Mouse (Mus musculus): ENCODE measurements around the gene Ahdc1. TPM values are rescaled to one million over a fixed set of nuclear protein-coding genes. Genes with fewer than 3 reads are reported as not detected.
A peak's percentile ranks its signal among the peaks of the same experiment; 100 is the strongest.

Ahdc1 gene
- polyA plus RNA-seq, 1 experiment from 2014 or later: 13.9 TPM

GRCm38 (mm10) chr4:133021181-133021671 is 10.2 kb downstream of the Ahdc1 start:
- peaks cover 100% of the 10 kb centered on the region for H3K4me1 ChIP-seq
- WGBS: 6% methylated on average over 9 of the region's 9 CpGs
- no peaks in the 10 kb centered on the region for H3K27me3 ChIP-seq
- H3K4me3 ChIP-seq (replicated peaks): peak overlapping the region; percentile 16; the same call in 1 of the 2 replicates
- peak overlapping the region; percentile 81 for H3K27ac ChIP-seq (replicated peaks)
- 0 out of 2 replicates have a peak, but pooled peaks cover 8% of the 10 kb centered on the region for H3K36me3 ChIP-seq
- H3K4me2 ChIP-seq (replicated peaks): peak overlapping the region; percentile 39
- no peak overlapping the region for H3K9ac ChIP-seq
- ATAC-seq (ENCODE audit: insufficient number of reproducible peaks, low FRiP score, low TSS enrichment, low read depth): no peak
- H3K9me3 ChIP-seq (replicated peaks): no peaks in the 10 kb centered on the region

GRCm38 (mm10) chr4:133022217-133022616 is 11.2 kb downstream of the Ahdc1 start:
- Histone ChIP-seq H3K27ac (replicated peaks) (peak overlapping the region; percentile 89; the same call in 1 of the 2 replicates), H3K4me1 (peaks cover 100% of the 10 kb centered on the region), H3K4me3 (replicated peaks) (0 out of 2 replicates have a peak overlapping the region, but pooled peaks have one; percentile 1), H3K4me2 (replicated peaks) (peak overlapping the region; percentile 39), H3K27me3 (no peaks in the 10 kb centered on the region), H3K9me3 (replicated peaks) (no peaks in the 10 kb centered on the region), H3K9ac (no peak overlapping the region), H3K36me3 (0 out of 2 replicates have a peak, but pooled peaks cover 8% of the 10 kb centered on the region)
- no peak for ATAC-seq (ENCODE audit: insufficient number of reproducible peaks, low FRiP score, low TSS enrichment, low read depth)
- WGBS: 26% methylated on average over 14 of the region's 14 CpGs

DNA sequence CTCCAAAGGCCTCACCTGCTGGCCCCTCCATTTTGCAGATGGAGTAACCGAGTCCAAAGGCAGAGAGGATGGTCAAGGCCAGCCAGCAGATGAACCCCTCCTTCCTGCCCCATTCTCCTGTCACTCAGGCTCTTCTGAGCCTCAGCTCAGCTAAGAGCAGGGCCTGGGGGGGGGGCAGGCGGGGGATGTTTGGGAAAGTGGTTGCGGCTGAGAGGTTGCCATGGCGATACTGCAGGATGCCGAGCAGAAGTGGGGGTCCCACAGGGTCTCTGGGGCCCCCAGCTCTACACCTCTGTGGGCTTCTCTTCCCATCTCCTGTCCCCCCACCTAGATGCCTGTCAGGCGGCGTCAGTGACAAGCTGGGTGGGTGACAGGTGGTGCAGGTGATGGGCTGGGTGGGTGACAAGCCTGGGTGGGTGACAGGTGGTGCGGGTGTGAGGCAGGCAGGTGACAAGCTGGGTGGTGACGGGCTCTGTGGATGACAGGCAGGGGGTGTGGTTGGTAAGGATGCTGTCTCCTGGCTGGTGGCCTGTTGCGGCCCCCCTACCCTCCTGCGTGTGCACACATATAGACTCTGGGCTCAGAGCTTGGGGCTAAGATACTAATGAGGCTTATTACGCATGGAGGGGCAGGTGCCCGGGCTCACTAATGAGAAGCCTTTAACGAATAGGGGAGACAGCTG is 12.0 kb downstream of the Ahdc1 start:
- WGBS: 59% methylated on average over 14 of the region's 14 CpGs
- Histone ChIP-seq H3K9me3 (replicated peaks) (no peaks in the 10 kb centered on the region), H3K4me1 (peaks cover 98% of the 10 kb centered on the region)

GRCm38 (mm10) chr4:133023636-133024035 is 12.6 kb downstream of the Ahdc1 start:
- 72% methylated on average over 6 of the region's 6 CpGs for WGBS
- Histone ChIP-seq H3K4me2 (replicated peaks) (no peak overlapping the region), H3K4me3 (replicated peaks) (no peak overlapping the region), H3K4me1 (peaks cover 94% of the 10 kb centered on the region), H3K36me3 (0 out of 2 replicates have a peak, but pooled peaks cover 8% of the 10 kb centered on the region), H3K9ac (no peak overlapping the region), H3K27me3 (no peaks in the 10 kb centered on the region), H3K27ac (replicated peaks) (peak overlapping the region; percentile 89; the same call in 1 of the 2 replicates), H3K9me3 (replicated peaks) (no peaks in the 10 kb centered on the region)
- ATAC-seq (ENCODE audit: insufficient number of reproducible peaks, low FRiP score, low TSS enrichment, low read depth): no peak

More for the DNA sequence above, 12.0 kb downstream of the Ahdc1 start:
- ATAC-seq (ENCODE audit: insufficient number of reproducible peaks, low FRiP score, low TSS enrichment, low read depth): no peak
- no peak overlapping the region for H3K4me3 ChIP-seq (replicated peaks)
- 0 out of 2 replicates have a peak overlapping the region, but pooled peaks have one; percentile 8 for H3K4me2 ChIP-seq (replicated peaks)
- no peaks in the 10 kb centered on the region for H3K27me3 ChIP-seq
- peak overlapping the region; percentile 89 for H3K27ac ChIP-seq (replicated peaks)
- no peak overlapping the region for H3K9ac ChIP-seq
- H3K36me3 ChIP-seq: 0 out of 2 replicates have a peak, but pooled peaks cover 8% of the 10 kb centered on the region

GRCm38 (mm10) chr4:133024404-133024803 is 13.3 kb downstream of the Ahdc1 start:
- H3K27me3 ChIP-seq: no peaks in the 10 kb centered on the region
- 28% methylated on average over 3 of the region's 4 CpGs for WGBS
- 0 out of 2 replicates have a peak, but pooled peaks cover 8% of the 10 kb centered on the region for H3K36me3 ChIP-seq
- peaks cover 92% of the 10 kb centered on the region for H3K4me1 ChIP-seq
- H3K27ac ChIP-seq (replicated peaks): peak overlapping the region; percentile 89
- no peaks in the 10 kb centered on the region for H3K9me3 ChIP-seq (replicated peaks)
- no peak overlapping the region for H3K9ac ChIP-seq
- H3K4me2 ChIP-seq (replicated peaks): peak overlapping the region; percentile 38
- ATAC-seq (ENCODE audit: insufficient number of reproducible peaks, low FRiP score, low TSS enrichment, low read depth): no peak
- no peak overlapping the region for H3K4me3 ChIP-seq (replicated peaks)

GRCm38 (mm10) chr4:133024969-133025685 is 14.1 kb downstream of the Ahdc1 start:
- H3K4me1 ChIP-seq: peaks cover 92% of the 10 kb centered on the region
- H3K4me2 ChIP-seq (replicated peaks): peak overlapping the region; percentile 38
- no peak overlapping the region for H3K4me3 ChIP-seq (replicated peaks)
- peak overlapping the region; percentile 89 for H3K27ac ChIP-seq (replicated peaks)
- ATAC-seq (ENCODE audit: insufficient number of reproducible peaks, low FRiP score, low TSS enrichment, low read depth): peak; percentile 58
- 0 out of 2 replicates have a peak, but pooled peaks cover 4% of the 10 kb centered on the region for H3K36me3 ChIP-seq
- no peak overlapping the region for H3K9ac ChIP-seq
- no peaks in the 10 kb centered on the region for H3K9me3 ChIP-seq (replicated peaks)
- no peaks in the 10 kb centered on the region for H3K27me3 ChIP-seq
- 4% methylated on average over 10 of the region's 10 CpGs for WGBS

- H3K27ac ChIP-seq (replicated peaks): peak overlapping the region; percentile 89
- peaks cover 81% of the 10 kb centered on the region for H3K4me1 ChIP-seq
- ATAC-seq (ENCODE audit: insufficient number of reproducible peaks, low FRiP score, low TSS enrichment, low read depth): no peak
- H3K27me3 ChIP-seq: no peaks in the 10 kb centered on the region
- no peak overlapping the region for H3K4me3 ChIP-seq (replicated peaks)
- H3K9ac ChIP-seq: no peak overlapping the region
- 53% methylated on average over 10 of the region's 10 CpGs for WGBS
- H3K4me2 ChIP-seq (replicated peaks): peak overlapping the region; percentile 12; the same call in 1 of the 2 replicates
- 0 out of 2 replicates have a peak, but pooled peaks cover 4% of the 10 kb centered on the region for H3K36me3 ChIP-seq
- H3K9me3 ChIP-seq (replicated peaks): no peaks in the 10 kb centered on the region
These were observed 15.2 kb downstream of the Ahdc1 start for GRCm38 (mm10) chr4:133026272-133026671.

- Histone ChIP-seq H3K9ac (0 out of 2 replicates have a peak overlapping the region, but pooled peaks have one; percentile 6), H3K4me2 (replicated peaks) (no peak overlapping the region)
- no peak for ATAC-seq (ENCODE audit: insufficient number of reproducible peaks, low FRiP score, low TSS enrichment, low read depth)
These were observed 15.8 kb downstream of the Ahdc1 start for GRCm38 (mm10) chr4:133026826-133027375.

DNA sequence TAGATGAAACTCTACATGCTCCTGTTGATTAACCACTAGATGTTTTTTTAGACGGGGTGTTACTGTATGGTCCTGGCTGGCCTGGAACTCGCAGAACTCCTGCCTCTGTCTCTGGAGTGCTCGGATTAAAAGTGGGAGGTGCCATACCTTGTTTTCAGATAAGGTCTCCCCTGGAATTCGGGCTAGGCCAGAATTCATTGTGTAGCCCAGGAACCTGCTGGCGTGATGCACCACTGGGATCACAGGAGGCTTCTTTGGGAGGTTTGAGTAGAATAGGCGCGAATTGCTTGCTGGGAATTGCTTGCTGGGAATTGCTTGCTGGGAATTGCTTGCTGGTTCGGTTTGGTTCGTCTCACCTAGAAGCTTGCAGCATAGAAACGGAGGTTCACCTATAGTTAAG is 16.7 kb downstream of the Ahdc1 start:
- H3K9ac ChIP-seq: no peak overlapping the region
- no peak overlapping the region for H3K4me2 ChIP-seq (replicated peaks)
- H3K27ac ChIP-seq (replicated peaks): no peak overlapping the region
- no peak overlapping the region for H3K4me3 ChIP-seq (replicated peaks)
- no peaks in the 10 kb centered on the region for H3K27me3 ChIP-seq
- WGBS: 69% methylated on average over 10 of the region's 10 CpGs
- no peaks in the 10 kb centered on the region for H3K9me3 ChIP-seq (replicated peaks)
- peaks cover 67% of the 10 kb centered on the region for H3K4me1 ChIP-seq
- no peak for ATAC-seq (ENCODE audit: insufficient number of reproducible peaks, low FRiP score, low TSS enrichment, low read depth)
- H3K36me3 ChIP-seq: 0 out of 2 replicates have a peak, but pooled peaks cover 2% of the 10 kb centered on the region

More at GRCm38 (mm10) chr4:133026826-133027375, 15.8 kb downstream of the Ahdc1 start:
- Histone ChIP-seq H3K4me3 (replicated peaks) (no peak overlapping the region), H3K27ac (replicated peaks) (peak overlapping the region; percentile 89), H3K27me3 (no peaks in the 10 kb centered on the region), H3K4me1 (peaks cover 75% of the 10 kb centered on the region), H3K36me3 (0 out of 2 replicates have a peak, but pooled peaks cover 4% of the 10 kb centered on the region), H3K9me3 (replicated peaks) (no peaks in the 10 kb centered on the region)
- WGBS: 29% methylated on average over 2 of the region's 2 CpGs

- Histone ChIP-seq H3K9ac (no peak overlapping the region), H3K4me1 (peaks cover 62% of the 10 kb centered on the region), H3K4me3 (replicated peaks) (no peak overlapping the region), H3K36me3 (no peaks in the 10 kb centered on the region), H3K27me3 (no peaks in the 10 kb centered on the region), H3K9me3 (replicated peaks) (no peaks in the 10 kb centered on the region), H3K4me2 (replicated peaks) (no peak overlapping the region), H3K27ac (replicated peaks) (no peak overlapping the region)
- 86% methylated on average over 6 of the region's 6 CpGs for WGBS
- no peak for ATAC-seq (ENCODE audit: insufficient number of reproducible peaks, low FRiP score, low TSS enrichment, low read depth)
These were observed 17.1 kb downstream of the Ahdc1 start for GRCm38 (mm10) chr4:133028193-133028592.

DNA sequence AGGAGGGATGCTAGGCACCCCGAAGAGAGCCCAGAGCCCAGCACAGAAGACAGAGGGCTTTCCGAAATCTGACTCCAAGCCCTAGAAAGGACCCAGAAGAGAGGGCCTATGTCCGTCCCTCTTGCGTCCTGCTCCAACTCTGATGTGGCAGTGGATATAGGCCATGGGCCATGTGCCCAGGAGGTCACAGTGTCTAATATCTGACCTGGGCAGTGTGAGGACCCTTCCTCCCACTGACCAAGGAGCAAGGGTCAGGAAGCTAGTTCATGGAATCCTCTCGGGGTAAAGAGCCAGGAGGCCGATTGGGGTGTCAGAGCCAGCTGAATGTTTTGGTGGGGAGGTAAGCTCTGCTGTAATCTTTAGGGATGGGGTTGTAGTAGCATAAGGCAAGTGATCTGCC is 17.8 kb downstream of the Ahdc1 start:
- Histone ChIP-seq H3K9ac (no peak overlapping the region), H3K4me1 (peaks cover 55% of the 10 kb centered on the region), H3K9me3 (replicated peaks) (no peaks in the 10 kb centered on the region), H3K4me2 (replicated peaks) (no peak overlapping the region), H3K4me3 (replicated peaks) (no peak overlapping the region), H3K27ac (replicated peaks) (no peak overlapping the region), H3K36me3 (no peaks in the 10 kb centered on the region), H3K27me3 (no peaks in the 10 kb centered on the region)
- ATAC-seq (ENCODE audit: insufficient number of reproducible peaks, low FRiP score, low TSS enrichment, low read depth): no peak
- 76% methylated on average over 6 of the region's 6 CpGs for WGBS
